Mouse (Mus musculus) mammary gland, adult 2 months (tissue): ENCODE measurements around the gene Rbmxl1. TPM values are rescaled to one million over a fixed set of nuclear protein-coding genes. Genes with fewer than 3 reads are reported as not detected.

ENCODE experiments used
- polyA plus RNA-seq: library from polyadenylated mRNA; depleted of rRNA; stranded (reverse); fragments of >200 nt; gene quantifications from 2 replicates; pipeline ENCODE4 v1.2.3, GENCODE M21; 2012; ENCODE audit warnings: low replicate concordance; rRNA removed

The Rbmxl1 gene
- 13.2 and 18.9 TPM in 2 replicates for polyA plus RNA-seq

DNA sequence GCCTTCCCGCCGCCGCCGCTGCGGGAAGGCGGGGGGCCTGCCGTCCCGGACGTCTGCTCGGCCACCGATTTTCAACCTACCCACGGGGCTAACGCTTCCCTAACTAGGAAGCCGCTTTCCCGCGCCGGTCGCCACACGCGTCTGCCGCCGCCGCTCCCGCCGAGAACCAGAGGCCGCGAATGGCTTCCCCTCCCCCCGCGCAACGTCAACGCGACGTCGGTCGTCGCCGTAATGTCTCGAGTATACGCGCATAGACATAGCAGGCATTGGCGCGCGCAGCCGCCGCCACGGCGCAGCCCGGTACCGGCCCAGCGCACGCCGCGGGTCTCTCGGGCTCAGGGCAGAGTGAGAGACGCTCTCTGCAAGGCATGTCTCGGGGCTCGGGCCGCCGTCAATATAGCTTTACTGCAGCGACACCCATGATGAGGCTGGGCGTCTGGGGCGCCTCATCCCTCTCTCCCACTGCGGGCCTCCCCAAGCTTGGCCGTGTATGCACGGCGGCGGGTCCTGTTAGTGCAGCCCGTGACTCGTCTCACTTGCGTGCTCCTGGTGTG is at the start of gene Rbmxl1:
Rbmxl1 (minus strand) TSS at position 180 of the 554 bp plus-strand sequence.

DNA sequence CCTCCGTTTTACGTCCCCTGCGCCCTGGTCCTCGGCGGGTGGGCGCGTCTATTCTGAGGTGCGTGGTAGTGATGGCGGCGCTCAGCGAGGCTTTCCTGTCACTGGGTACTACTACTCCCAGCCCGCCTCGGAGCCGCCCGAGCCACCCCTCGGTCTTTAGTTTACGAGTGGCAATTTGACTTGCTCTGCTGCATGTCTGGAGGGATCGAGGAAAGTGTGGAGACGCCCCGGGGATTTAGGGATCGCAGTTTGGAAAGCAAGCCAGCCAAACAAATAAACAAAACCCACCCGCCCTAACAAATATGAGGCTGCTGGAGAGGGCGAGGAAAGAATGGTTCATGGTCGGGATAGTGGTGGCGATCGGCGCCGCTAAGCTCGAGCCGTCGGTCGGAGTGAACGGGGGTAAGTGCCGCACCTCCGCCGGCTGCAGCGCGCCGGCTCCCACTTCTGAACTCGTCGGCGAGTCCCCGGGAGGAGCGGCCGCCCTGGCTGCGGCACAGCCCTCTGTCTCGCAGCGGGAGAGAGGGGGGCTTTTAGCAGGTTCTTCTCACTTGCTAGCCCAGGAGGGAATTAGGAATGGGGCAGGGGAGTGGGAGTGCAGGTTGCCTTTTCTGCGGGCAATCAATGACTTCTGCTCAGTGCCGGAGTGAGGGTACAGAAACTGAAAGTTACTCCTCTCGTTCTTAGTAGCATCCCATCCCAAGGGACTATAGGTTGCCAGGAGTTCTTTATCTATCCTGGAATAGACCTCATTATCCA is 754 bp upstream of the Rbmxl1 start, which contains the start of gene Slc10a7:
Slc10a7 (plus strand) TSS at position 74 of the 759 bp plus-strand sequence.

Other genes with a start within 250 kb of the Rbmxl1 start
- not detected in 2 replicates for gene Pou4f2, start 72.3 kb downstream of the Rbmxl1 start, polyA plus RNA-seq
- 9.0 and 26.6 TPM in 2 replicates for gene Slc10a7, start 448 bp upstream of the Rbmxl1 start, polyA plus RNA-seq